Mouse (Mus musculus) myocyte (in vitro differentiated cells): ENCODE data around the gene Bag1. TPM values are rescaled to one million over a fixed set of nuclear protein-coding genes. Genes with fewer than 3 reads are reported as not detected.

Source experiments
- H3K27me3 ChIP-seq: one replicate; pipeline ENCODE4 v1.6.1; 2011; ENCODE audit not compliant: control insufficient read depth, insufficient read depth, insufficient read length
- H3K36me3 ChIP-seq: one replicate; pipeline ENCODE4 v1.6.1; 2011; ENCODE audit not compliant: control insufficient read depth, insufficient read depth
- H3K4me2 ChIP-seq: one replicate; pipeline ENCODE4 v1.6.1; 2011; ENCODE audit warnings: low read depth, control low read depth
- H3K4me3 ChIP-seq: one replicate; pipeline ENCODE4 v1.5.1; 2011; ENCODE audit warnings: mild to moderate bottlenecking, control low read depth, moderate library complexity
- H3K79me2 ChIP-seq: one replicate; pipeline ENCODE4 v1.6.1; 2011; ENCODE audit not compliant: control insufficient read depth, insufficient read depth
- H3ac ChIP-seq: one replicate; pipeline ENCODE4 v1.6.1; 2011; ENCODE audit not compliant: control insufficient read depth, insufficient read length
- CEBPB ChIP-seq: IDR thresholded peaks from 2 replicates; pipeline ENCODE4 v1.6.1; 2011; ENCODE audit warnings: mild to moderate bottlenecking, moderate library complexity; ENCODE audit not compliant: poor library complexity, insufficient read depth, severe bottlenecking
- E2F4 ChIP-seq: IDR thresholded peaks from one replicate; pipeline ENCODE4 v1.6.1; 2011; ENCODE audit warnings: mild to moderate bottlenecking, control low read depth, moderate library complexity; ENCODE audit not compliant: insufficient read depth
- MAX ChIP-seq: IDR thresholded peaks from one replicate; pipeline ENCODE4 v1.6.1; 2011; ENCODE audit warnings: low read depth, mild to moderate bottlenecking, control low read depth
- MYOD1 ChIP-seq, 3 experiments: IDR thresholded peaks; one replicate each; pipeline ENCODE4 v1.6.1; 2011; ENCODE audit warnings: control low read depth in 2 of 3, low read depth in 2 of 3, mild to moderate bottlenecking in 2 of 3, moderate library complexity in 1 of 3; ENCODE audit not compliant: insufficient read length in 2 of 3, control insufficient read depth in 1 of 3
- MYOG ChIP-seq, 3 experiments: IDR thresholded peaks; one replicate each; pipeline ENCODE4 v1.6.1; 2011; ENCODE audit warnings: control low read depth in 2 of 3, low read depth in 2 of 3, mild to moderate bottlenecking in 2 of 3; ENCODE audit not compliant: insufficient read length in 2 of 3, control insufficient read depth in 1 of 3, insufficient read depth in 1 of 3
- POLR2A ChIP-seq: IDR thresholded peaks from one replicate; pipeline ENCODE4 v1.6.1; 2011; ENCODE audit warnings: low read depth, mild to moderate bottlenecking, control low read depth, moderate library complexity; ENCODE audit not compliant: insufficient read length
- POLR2AphosphoS2 ChIP-seq: IDR thresholded peaks from one replicate; pipeline ENCODE4 v1.6.1; 2011; ENCODE audit warnings: low read depth, control low read depth; ENCODE audit not compliant: insufficient read length
- REST ChIP-seq: IDR thresholded peaks from one replicate; pipeline ENCODE4 v1.6.1; 2011; ENCODE audit warnings: mild to moderate bottlenecking, control low read depth, moderate library complexity; ENCODE audit not compliant: insufficient read depth, insufficient read length
- SRF ChIP-seq: IDR thresholded peaks from one replicate; pipeline ENCODE4 v1.6.1; 2011; ENCODE audit warnings: low read depth; ENCODE audit not compliant: control insufficient read depth, insufficient read length
- TCF12 ChIP-seq: IDR thresholded peaks from one replicate; pipeline ENCODE4 v1.6.1; 2011; ENCODE audit warnings: mild to moderate bottlenecking, control low read depth; ENCODE audit not compliant: poor library complexity, insufficient read depth, severe bottlenecking
- TCF3 ChIP-seq: IDR thresholded peaks from one replicate; pipeline ENCODE4 v1.6.1; 2011; ENCODE audit warnings: low read depth, control low read depth; ENCODE audit not compliant: insufficient read length
- USF1 ChIP-seq: IDR thresholded peaks from one replicate; pipeline ENCODE4 v1.6.1; 2011; ENCODE audit warnings: low read depth, mild to moderate bottlenecking, control low read depth, moderate library complexity
- polyA plus RNA-seq: library from polyadenylated mRNA; unstranded; fragments of >200 nt; fragmentation: generic; extraction: Trizol; gene quantifications from one replicate; pipeline ENCODE4 v1.2.1, GENCODE M21; 2012; ENCODE audit warnings: missing spikeins

Gene Bag1
- polyA plus RNA-seq, 1 experiment = 330 TPM

GRCm38 (mm10) chr4:40979430-40979829 is 31.3 kb upstream of the Bag1 start:
- no peak overlapping the region for H3K4me2 ChIP-seq
- TF ChIP-seq POLR2AphosphoS2 (no peak), REST (no peak), TCF3 (no peak), MYOG (IDR thresholded peaks at IDR 0.05; ENCODE audit: control insufficient read depth in 1 of 3, insufficient read depth in 1 of 3, insufficient read length in 2 of 3, low read depth in 2 of 3) (no peak), POLR2A (no peak), USF1 (no peak), E2F4 (no peak), SRF (no peak), MYOD1 (IDR thresholded peaks at IDR 0.05; ENCODE audit: control insufficient read depth in 1 of 3, insufficient read length in 2 of 3, low read depth in 2 of 3) (no peak), MAX (no peak), TCF12 (no peak), CEBPB (no peak)
- H3K27me3 ChIP-seq = no peaks in the 10 kb centered on the region
- H3K4me3 ChIP-seq = no peak overlapping the region
- peaks cover 49% of the 10 kb centered on the region for H3K36me3 ChIP-seq
- H3K79me2 ChIP-seq = peaks cover 44% of the 10 kb centered on the region
- H3ac ChIP-seq = no peak overlapping the region

DNA sequence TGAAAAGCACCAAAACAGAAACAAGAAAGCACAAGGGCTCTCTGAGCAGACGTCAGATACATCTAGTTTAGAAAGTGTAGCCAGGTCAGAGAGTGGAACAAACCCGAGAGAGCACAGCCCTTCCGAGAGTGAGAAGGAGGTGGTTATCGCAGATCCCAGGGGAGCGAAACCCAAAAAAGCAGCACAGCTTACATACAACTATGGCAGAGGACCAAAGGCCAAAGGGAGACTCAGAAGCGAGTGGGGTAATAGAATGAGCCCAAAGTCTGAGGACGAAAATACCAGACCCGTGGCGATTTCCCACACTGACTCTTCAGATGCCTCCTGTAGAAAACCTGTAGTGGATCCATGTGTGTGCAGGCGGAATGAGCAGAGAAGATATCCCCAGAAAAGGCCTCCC is 28.6 kb upstream of the Bag1 start:
- Histone ChIP-seq H3K27me3 (no peaks in the 10 kb centered on the region), H3K4me2 (no peak overlapping the region), H3K36me3 (peaks cover 44% of the 10 kb centered on the region), H3ac (no peak overlapping the region), H3K79me2 (peaks cover 72% of the 10 kb centered on the region), H3K4me3 (no peak overlapping the region)
- TF ChIP-seq MAX = no peak
- no peak for TF ChIP-seq MYOD1 (IDR thresholded peaks at IDR 0.05; ENCODE audit: control insufficient read depth in 1 of 3, insufficient read length in 2 of 3, low read depth in 2 of 3)
- TF ChIP-seq REST = no peak
- no peak for TF ChIP-seq USF1
- TF ChIP-seq TCF12 = no peak
- TF ChIP-seq MYOG (IDR thresholded peaks at IDR 0.05; ENCODE audit: control insufficient read depth in 1 of 3, insufficient read depth in 1 of 3, insufficient read length in 2 of 3, low read depth in 2 of 3) = no peak
- TF ChIP-seq E2F4 = no peak
- no peak for TF ChIP-seq POLR2AphosphoS2
- TF ChIP-seq SRF = no peak
- no peak for TF ChIP-seq POLR2A
- no peak for TF ChIP-seq TCF3
- no peak for TF ChIP-seq CEBPB

DNA sequence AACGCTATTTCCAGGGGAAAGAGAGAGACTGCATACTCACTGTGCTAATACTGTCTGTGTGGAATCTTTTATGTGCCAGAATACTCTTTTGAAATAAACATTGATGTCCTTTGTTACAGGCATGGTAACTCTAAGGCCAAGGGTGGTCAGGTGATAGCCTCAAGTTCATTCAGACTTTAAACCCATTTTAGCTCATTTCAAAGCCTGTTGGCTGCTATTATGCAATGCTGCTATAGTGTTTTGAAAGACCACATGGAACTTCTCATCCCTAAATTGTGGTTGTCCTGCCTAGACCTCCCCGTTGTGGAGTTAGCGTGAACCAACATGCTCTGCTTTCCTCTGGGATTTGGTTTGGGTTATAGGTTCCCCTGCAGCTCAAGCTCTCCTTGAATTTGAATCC is 27.6 kb upstream of the Bag1 start:
- no peak overlapping the region for H3ac ChIP-seq
- no peak overlapping the region for H3K4me2 ChIP-seq
- H3K79me2 ChIP-seq = peaks cover 74% of the 10 kb centered on the region
- no peak for TF ChIP-seq CEBPB
- TF ChIP-seq MYOD1 (IDR thresholded peaks at IDR 0.05; ENCODE audit: control insufficient read depth in 1 of 3, insufficient read length in 2 of 3, low read depth in 2 of 3) = no peak
- TF ChIP-seq REST = no peak
- TF ChIP-seq TCF12 = no peak
- no peak for TF ChIP-seq TCF3
- no peak for TF ChIP-seq POLR2A
- no peak for TF ChIP-seq E2F4
- no peak for TF ChIP-seq MAX
- TF ChIP-seq POLR2AphosphoS2 = no peak
- H3K36me3 ChIP-seq = peaks cover 39% of the 10 kb centered on the region
- H3K4me3 ChIP-seq = no peak overlapping the region
- no peaks in the 10 kb centered on the region for H3K27me3 ChIP-seq

DNA sequence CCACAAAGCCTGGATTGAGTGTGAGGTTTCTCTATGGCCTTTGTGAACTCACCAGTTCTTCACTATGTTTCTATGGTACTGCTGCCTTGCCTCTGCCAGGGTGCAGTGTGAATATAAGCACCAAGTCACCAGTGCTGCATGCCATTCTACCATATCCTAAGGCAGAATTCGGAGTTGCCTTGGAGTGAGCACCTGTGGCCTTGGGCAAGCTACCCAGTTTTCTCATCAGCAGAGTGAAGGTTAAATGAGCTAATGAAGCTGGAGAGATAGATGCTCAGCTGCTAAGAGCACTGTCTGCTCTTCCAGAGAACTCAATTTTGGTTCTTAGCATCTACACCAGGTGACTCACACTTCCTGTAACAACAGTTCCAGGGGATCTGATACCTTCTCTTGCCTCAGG is 25.9 kb upstream of the Bag1 start:
- H3K4me2 ChIP-seq = no peak overlapping the region
- no peak overlapping the region for H3K4me3 ChIP-seq
- no peak overlapping the region for H3ac ChIP-seq
- H3K36me3 ChIP-seq = peaks cover 22% of the 10 kb centered on the region
- TF ChIP-seq SRF (no peak), CEBPB (no peak), POLR2AphosphoS2 (no peak), MYOG (IDR thresholded peaks at IDR 0.05; ENCODE audit: control insufficient read depth in 1 of 3, insufficient read depth in 1 of 3, insufficient read length in 2 of 3, low read depth in 2 of 3) (no peak), MYOD1 (IDR thresholded peaks at IDR 0.05; ENCODE audit: control insufficient read depth in 1 of 3, insufficient read length in 2 of 3, low read depth in 2 of 3) (no peak), REST (no peak)
- H3K27me3 ChIP-seq = no peaks in the 10 kb centered on the region
- peaks cover 68% of the 10 kb centered on the region for H3K79me2 ChIP-seq

DNA sequence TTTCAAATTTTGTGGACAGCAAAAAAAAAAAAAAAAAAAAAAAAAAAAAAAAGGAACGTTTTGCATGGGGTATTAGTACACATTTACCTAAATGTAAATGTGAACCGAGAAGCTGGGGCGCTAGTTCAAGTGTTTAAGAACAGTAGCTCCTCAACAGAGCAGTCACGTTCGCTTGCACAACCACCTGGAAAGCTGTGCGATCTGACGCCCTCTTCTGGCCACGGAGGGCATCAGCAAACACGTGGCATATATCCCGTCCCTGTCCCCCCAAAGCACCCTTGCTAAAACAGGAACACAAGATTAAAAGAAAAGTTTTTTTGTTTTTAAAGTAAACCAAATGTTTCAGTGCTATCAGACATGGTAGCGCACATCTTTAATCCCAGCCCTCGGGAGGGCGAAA is 23.6 kb upstream of the Bag1 start:
- H3K4me2 ChIP-seq = peak overlapping the region; percentile 56
- H3ac ChIP-seq = peak overlapping the region; percentile 47
- TF ChIP-seq TCF3 (no peak), MYOG (IDR thresholded peaks at IDR 0.05; ENCODE audit: control insufficient read depth in 1 of 3, insufficient read depth in 1 of 3, insufficient read length in 2 of 3, low read depth in 2 of 3) (no peak), POLR2AphosphoS2 (no peak), TCF12 (no peak), USF1 (peak; percentile 42), CEBPB (peak; percentile 55; the same call in 1 of the 2 replicates)
- H3K27me3 ChIP-seq = no peaks in the 10 kb centered on the region
- H3K4me3 ChIP-seq = peak overlapping the region; percentile 91
- peaks cover 50% of the 10 kb centered on the region for H3K79me2 ChIP-seq
- peaks cover 3% of the 10 kb centered on the region for H3K36me3 ChIP-seq
